Mouse (Mus musculus): ENCODE data around the gene Fam50a.

Fam50a gene

DNA sequence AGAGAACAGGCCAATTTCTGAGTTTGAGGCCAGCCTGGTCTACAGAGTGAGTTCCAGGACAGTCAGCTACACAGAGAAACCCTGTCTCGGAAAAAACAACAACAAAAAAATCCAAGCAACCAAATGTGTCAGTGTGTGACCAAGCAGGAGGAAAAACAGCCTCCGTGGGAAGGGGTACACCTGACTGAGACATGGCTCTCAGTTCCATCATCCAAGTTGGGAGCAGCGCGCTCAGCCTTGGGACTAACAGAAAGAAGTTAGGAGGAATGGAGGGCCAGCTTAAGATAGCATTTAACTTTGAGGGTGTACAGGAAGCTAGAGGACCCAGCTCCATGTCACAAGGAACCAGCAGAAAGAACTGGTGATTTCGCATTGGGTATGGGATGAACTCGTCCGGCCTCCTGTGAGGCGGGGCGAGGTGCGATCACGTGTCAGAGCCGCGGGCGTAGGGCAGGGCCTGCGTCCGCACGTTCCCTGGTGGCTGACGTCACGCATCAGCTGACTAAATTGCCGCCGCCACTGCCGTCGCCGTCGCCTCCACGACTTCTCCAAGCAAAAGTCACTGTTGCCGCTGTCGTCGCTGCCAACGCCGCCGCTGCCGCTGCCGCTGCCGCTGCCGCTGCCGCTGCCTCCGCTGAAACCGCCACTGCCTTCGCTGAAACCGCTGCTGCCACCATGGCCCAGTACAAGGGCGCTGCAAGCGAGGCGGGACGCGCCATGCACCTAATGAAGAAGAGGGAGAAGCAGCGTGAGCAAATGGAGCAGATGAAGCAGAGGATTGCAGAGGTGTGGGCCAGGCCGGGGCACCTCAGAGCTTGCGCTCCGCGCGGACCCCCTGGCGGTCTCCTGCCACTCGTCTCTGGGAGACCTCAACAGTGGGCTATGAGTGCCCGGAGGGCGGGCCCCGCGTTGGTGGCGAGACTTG is at the start of gene Fam50a:
Gene Fam50a (plus strand): TSS at position 494 of the 925 bp plus-strand sequence.
- in situ Hi-C loops (cut with MboI, MseI), result no loop called here

DNA sequence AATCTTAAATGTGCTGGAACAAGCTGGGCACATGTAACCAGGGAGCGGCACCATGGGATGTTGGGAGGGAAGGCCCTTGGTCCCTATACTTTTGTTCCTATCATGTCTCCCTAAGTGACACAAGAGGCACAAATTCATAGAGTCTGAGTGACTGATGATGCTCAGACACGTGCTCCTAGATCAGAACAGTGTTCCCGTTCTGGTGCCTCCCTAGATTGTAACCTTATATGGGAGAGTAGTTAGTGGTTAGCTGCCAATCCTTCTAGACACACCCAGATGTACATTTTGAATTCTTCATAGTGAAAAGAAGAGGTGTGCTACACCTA is 43.1 kb upstream of the Fam50a start:
- in situ Hi-C loops (cut with MboI, MseI), result loop anchor here (5.0 kb wide), 1 partner anchor 47 kb away; no protein-coding TSS in a partner anchor

DNA sequence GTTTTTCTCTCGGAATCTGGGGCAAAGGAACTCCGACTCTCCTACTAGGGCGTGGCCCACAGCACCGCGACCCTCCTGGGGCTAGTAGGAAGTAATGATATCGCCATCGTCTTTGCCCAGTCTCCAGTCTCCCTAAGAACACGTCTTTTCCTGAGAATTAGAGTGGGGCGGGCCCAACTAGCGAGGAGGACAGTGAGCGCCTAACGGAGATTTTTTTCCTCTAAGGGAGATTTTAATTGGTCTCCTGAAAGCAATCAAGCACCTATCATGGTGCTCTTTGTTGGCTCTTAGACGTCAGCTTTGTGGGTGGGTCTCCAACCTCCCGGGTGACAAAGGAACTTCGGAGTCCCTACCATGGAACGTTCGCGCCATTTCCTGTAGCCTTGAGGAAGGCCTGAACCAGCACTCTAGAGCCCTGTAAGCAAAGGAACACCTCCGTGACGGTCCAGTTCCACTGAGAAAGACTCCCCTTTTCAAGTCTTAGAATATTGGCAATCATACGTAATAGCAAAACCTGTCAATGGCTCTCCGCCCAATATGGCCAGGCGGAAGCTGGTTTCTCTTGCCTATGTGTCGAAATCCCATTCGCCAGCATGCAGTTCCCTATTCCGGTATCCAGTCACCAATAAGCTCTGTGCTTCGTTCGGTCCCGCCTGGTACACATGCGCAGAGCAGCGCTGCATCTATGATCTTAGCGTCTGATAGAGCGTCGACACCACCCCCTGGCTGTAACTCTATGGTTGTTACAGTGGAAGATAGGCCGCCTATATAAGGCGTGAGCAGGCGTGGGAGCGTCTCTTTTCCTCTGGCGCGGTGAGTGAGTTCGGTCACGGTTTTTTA is 42.6 kb upstream of the Fam50a start, which contains the start of gene Rpl10:
Gene Rpl10 (plus strand): TSS at position 751 of the 840 bp plus-strand sequence.
- in situ Hi-C loops (cut with MboI, MseI), result no loop called here

DNA sequence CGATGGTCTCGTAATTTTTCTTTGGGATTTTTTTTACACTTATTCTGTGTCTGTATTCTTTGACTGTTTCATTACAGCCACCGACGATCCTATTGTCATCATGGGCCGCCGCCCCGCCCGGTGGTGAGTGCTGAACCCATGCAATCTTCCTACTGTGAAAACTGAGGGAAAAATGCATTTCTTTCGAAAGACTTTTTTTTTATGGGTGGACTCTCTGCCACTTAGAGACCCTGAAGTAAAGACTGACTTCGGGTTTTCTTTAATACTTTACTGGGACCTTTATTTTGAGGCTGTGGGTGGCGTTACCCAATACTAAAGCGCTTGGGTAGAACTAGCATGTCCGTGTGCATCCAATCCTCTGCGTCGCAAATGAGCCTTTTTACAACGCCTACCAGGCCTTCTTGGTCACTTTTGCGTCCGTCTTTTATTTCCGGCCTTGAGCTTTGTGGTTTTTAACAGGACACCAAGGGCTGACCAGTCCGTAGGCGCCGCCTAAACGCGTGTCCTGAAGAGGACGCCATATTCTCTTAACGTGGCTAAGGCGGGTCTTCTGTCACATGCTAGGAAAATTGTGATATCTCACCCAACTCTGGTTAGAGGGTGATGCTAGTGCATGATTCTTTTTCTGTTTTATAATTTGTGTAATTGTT is 41.8 kb upstream of the Fam50a start:
- in situ Hi-C loops (cut with MboI, MseI), result no loop called here

DNA sequence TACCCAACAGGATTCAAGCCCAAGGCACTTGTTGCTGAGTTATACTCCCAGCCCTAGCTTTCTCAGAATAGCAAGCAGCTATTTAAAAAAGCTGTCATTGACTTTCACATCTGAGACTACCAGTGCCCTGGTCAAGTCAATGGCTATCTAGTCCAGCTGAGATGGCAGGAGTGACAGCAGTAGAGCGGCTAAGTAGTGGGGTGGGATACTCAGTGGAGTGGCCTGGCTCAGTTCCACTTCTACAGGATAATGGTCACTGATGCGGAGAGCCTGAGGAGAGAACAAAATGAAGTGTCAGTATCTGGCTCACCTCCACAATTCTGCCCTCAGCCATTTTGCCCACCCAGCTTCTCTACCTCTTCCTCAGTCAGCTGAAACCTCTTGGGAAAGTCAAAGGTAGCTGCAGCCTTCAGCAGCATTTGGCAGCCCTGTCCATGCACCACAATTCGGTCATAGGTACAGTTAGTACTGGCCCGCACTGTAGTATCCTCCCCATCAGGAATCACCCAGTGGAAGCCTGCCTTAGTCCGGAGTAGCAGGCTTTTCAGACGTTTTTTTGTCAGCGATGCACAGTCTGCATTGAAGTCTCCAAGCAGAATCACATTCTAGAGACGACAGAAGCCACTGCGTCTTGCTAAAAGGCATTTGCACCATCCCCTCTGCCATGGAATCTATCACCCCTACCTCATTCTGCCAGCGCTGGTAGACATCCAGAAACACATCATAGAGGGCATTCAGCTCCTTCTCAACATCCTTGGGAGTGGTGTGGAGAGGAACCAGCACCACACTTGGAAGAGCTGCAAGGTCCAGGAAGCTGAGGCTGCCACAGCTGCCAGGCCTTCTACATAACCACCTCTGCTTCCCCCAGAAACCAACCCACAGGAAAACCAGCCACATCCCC is 39.2 kb upstream of the Fam50a start:
- in situ Hi-C loops (cut with MboI, MseI), result no loop called here

DNA sequence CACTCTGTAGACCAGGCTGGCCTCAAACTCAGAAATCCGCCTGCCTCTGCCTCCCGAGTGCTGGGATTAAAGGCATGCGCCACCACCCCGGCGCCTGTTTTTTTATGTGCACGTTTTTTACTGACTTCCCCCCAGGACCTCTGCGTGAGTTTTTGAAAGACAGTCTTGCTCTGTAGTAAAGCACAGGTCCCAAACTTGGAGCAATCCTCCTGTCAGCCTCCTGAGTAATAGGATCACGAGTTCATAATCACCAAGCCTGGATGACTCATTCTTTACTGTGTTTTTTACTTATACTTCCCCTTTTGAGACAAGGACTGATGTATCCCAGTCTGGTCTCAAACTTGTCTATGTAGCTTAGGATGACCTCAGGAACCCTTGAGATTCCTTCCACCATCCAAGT is 34.9 kb upstream of the Fam50a start:
- in situ Hi-C loops (cut with MboI, MseI), result no loop called here

DNA sequence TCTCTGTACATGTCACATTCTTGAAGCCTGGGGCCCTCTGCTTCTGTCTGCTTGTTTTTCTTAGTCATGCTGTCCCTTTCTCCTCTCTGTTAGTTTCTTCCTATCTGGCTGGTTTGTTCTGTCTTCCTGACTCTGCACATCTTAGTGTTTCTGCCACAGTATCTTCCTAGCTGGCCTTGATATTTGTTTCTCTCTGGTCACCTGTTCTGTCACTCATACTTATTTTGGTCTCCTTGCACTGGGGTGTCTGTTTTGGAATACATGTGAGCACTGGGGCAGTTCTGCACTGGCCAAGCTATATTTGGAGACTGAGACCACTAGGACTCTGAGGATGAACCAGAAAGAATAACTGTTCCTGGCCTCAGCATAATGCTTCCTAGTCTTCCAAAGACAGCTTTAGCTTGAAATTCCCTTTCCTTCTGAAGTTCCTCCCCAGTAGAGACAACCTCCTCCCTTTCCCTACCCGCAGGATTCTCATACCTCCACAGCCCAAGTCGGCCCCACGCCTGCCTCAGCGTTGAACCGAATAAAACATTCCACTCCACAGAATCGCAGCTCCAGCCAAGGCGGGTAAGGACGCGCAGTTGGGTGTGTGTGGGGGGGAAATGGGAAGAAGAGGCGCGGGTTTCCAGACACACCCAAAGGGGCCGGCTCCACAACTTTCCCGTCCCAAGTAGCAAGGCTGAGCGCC is 31.6 kb upstream of the Fam50a start:
- in situ Hi-C loops (cut with MboI, MseI), result no loop called here

DNA sequence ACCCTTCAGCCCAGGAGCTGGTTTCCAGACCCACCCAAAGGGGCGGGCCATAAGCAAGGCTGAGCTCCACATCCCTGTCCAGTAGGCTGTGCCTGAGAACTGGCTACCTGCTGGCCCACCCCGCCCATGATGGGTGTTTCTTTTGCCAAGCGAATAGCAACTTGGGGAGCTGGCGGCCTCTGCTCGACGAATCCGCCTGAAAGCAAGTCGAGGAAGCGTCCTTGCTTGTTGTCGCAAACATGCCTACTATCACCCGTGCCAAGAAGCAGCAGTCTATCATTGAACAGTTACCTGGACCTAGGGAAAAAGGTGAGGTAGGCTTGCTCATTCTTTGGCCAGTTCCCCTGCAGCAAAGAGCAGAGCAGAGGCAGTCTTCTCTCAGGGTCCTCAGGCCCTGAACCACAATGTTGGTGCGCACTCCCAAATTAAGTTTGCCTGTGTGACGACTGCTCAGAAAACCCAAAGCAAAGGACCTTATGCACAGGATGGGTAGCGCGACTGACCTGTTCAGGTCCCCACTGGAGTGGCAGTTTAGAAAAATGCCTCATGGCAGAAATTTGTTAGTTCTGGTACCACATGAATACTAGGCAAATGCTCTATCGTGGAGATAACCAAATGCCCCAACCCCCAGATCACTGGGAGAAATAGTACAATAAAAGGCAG is 31.0 kb upstream of the Fam50a start, which contains the start of the genes Taz and Dnase1l1:
Gene Taz (plus strand): TSS at position 181 of the 663 bp plus-strand sequence.
Gene Dnase1l1 (minus strand): TSS at position 606 of the 663 bp plus-strand sequence.
- in situ Hi-C loops (cut with MboI, MseI), result no loop called here

DNA sequence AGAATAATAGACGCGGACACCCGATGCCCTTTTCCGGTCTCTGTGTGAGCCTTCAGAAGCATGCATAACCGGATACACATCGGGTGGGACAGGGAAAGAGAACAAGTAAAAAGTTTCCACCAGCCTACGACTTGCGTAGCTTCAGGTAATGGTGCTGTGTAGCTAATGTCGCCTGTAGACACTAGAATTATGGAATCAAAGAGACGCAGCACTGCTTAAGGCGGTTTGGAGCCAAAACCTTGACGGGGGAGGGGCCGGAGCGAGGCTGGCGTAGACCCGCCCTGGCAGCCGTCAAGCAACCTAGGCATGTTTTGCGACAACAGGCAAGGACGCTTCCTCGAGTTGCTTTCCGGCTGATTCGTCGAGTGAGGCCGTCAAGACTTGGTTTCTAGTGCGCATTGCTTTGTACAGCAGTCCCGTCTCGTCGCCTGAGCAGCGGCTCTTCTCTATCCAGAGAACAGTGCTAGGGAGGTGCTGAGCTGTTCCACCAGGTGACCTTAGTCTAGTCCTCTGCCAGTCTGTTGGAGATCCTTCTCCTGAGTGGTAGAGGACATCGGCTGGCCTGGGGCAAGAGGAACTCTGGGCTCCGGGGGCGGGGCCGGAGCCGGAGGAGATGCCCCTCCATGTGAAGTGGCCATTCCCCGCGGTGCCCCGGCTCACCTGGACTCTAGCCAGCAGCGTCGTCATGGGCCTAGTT is 30.3 kb upstream of the Fam50a start:
- in situ Hi-C loops (cut with MboI, MseI), result no loop called here

DNA sequence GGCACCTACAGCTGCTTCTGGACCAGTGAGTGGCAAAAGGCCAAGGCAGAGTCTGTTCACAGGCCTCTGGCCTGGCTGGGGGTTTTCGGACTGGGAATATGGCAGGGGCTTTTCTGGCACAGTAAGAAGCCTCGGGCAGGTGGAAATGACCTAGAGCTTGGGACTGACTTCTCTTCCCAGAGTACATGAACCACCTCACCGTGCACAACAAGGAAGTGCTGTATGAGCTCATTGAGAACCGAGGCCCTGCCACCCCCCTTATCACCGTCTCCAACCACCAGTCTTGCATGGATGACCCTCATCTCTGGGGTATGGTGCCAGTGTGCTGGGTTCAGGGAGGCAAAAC is 29.8 kb upstream of the Fam50a start:
- in situ Hi-C loops (cut with MboI, MseI), result no loop called here

DNA sequence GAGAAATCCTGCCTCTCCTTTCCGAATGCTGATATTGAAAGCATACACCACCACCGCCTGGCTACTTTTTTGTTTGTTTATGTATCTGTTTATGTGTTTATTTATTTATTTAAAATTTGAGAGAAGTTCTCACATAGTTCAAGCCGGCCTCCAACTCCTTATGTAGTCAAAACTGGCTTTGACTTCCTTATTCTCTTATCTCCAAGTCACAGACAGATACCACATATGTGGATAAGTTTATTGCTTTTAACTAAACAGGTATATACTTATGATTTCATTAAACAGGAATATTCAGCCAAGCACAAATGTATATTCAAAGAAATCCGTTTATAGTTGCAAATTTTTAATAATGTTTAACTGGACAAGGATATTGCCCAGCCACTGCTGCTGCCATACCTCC is 19.4 kb upstream of the Fam50a start:
- in situ Hi-C loops (cut with MboI, MseI), result no loop called here

DNA sequence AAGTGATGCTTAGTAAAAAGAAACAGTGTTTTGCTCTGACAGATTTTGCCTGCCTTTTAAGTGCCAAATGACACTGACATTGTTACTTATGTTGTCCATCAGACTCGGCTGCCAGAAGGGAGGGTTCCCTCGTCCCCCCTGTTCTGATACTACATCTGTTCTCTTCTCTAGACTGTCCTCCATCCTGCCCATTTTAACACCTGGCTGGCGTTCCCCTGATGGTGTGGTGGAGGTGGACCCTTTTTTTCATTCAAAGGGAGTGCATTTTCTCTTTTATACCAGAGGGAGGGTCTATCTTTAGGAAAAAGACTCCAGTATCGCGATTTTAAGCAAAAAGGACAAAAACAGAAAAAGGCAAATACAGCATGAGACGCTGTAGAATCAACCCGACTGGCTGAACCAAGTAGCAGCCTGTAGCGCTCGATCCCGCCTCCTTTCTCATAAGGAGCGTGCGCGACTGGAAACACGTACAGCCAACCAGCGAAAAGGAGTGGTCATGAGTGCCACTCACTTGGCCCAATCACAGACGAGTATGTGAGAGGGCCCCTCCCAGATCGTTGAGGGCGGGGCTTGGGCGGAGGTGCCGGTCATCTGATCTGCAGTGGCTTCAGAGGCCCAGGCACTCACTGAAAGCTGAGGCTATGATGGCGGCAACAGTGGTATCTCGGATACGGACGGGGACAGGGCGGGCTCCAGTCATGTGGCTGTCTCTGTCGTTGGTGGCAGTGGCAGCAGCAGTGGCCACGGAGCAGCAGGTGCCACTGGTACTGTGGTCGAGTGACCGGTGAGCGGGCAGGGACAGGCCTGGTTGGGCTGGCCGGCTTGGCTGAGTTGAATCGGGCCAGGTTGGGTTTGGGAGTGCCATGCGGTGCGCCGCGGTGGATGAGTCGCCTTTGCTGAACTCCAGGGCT is 16.0 kb upstream of the Fam50a start, which contains the start of gene Atp6ap1:
Gene Atp6ap1 (plus strand): TSS at position 560 of the 911 bp plus-strand sequence.
- in situ Hi-C loops (cut with MboI, MseI), result no loop called here

DNA sequence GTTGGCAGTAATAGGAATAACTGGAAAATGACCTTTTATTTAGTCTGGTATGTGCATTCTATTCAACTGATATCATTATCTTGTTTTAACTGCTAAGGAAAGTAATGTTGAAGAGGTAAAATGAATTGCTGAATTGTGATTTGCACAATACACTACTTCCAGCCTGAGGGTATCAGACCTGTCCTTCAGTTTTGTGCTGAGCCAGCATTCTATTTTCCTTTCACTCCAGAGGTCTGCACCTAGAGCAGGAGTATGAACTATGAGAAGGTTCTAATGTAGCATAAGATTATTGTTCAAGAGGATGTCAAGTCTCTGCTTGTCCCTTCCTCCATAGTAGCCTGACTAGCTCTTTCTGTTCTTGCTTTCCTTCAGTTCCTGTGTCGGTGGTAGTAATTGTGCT is 14.5 kb upstream of the Fam50a start:
- in situ Hi-C loops (cut with MboI, MseI), result no loop called here

DNA sequence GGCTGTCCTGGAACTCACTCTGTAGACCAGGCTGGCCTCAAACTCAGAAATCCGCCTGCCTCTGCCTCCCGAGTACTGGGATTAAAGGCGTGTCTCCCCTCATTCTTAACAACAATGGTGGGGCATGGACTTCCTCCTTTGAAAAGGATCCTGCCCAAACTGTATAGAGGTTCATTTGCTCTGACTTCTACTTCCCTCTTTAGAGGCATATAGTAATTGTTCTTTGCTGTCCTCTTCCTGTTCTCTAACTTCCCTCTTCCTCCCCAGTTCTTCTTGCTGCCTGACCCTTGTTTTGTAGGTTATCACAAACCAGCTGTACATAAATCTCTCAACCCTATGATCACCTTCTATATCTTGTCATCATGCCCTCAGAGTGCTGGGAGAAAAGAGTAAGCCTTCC is 13.1 kb upstream of the Fam50a start:
- in situ Hi-C loops (cut with MboI, MseI), result no loop called here

DNA sequence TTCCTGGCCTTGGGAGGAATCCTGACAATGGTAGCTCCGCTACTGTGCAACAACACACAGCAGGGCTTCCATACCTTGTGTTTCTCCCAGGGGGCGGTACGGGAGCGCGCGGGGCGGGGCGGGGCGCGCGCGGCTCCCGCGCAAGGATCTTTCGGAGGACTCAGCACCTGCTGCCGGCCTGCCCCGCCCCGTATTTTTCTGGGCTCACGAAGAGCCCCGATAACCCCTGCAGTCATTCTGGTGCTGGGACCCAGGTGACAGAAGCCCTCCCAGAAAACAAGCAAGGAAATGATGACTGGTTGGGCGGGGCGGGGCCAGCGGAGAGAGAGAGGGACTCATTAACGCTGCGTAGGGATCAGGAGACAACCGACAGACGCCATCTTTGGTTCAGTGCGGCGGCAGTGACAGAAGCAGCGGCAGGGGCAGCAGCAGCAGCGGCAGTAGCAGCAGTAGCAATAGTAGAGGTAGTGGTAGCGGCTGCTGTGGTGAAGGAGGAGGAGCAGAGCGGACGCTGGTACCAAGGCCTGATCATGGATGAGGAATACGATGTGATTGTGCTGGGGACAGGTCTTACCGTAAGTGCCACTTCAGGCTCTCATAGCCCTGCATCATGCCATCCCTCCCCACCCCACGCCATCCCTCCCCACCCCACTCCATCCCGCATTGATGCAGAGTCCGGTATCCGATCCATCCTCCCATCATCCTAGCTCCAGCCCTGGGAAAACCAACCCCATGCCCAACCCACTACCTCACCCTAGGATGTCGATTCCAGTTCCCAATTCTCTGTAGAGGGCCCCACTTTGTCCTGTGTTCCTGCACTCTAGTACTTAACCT is 7.7 kb upstream of the Fam50a start, which contains the start of gene Gdi1:
Gene Gdi1 (plus strand): TSS at position 132 of the 834 bp plus-strand sequence.
- in situ Hi-C loops (cut with MboI, MseI), result no loop called here

DNA sequence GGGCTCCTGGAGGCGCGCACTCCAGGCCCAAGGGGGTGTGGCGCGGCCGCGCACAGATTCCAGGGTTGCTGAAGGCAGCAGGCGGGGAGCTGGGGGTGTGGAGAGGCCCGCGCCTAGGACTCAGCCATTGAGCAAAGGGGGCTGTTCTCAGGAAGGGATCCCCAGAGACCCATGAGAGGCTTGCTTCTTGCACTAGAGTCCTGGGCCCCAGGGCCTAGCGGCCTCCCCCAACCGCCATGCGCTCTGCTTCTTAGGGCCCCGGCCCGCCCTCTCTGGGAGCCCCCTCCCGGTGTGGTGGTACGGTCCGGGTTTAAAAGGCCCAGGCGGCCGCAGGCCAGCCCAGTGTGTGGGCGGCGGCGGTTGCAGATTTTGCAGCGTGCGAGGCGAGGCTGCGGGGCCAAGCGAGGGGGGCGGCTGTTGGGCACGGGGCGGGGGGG is 15.9 kb downstream of the Fam50a start, which contains the start of gene Plxna3:
Gene Plxna3 (plus strand): TSS at position 342 of the 437 bp plus-strand sequence.
- in situ Hi-C loops (cut with MboI, MseI), result no loop called here

DNA sequence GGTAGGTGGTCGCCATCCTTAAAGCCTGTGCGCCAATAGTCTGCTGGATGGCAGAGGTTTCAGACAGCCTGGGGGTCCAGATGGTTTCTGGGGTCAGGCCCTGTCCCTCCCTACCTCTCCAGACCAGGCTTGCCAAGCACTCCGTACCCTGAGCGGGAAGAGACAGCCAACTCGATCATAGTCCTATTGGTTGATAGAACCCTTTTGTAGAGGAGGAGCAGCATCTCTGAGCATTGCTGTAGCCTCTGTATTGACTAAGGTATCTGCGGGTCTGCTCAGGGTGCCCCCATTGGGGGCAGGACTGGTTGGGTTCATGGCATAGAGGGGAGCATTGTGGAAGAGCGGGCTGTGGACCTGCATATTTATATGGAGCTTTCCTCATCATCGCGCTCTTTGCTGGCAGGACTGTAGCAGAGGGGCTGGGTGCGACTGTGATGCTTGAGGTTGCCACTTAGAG is 16.4 kb downstream of the Fam50a start:
- in situ Hi-C loops (cut with MboI, MseI), result no loop called here

Measured in regulatory T cell (primary cell).